Mouse (Mus musculus): ENCODE results near the gene S100a5. TPM values are rescaled to one million over a fixed set of nuclear protein-coding genes. Genes with fewer than 3 reads are reported as not detected.

S100a5 gene
- total and polyA plus RNA-seq, 3 experiments: not detected

GRCm38 (mm10) chr3:90586906-90587305 is 21.4 kb upstream of the S100a5 start:
- H3K9ac ChIP-seq (ENCODE audit: low read depth, low read length): no peak overlapping the region
- H3K79me2 ChIP-seq (replicated peaks; ENCODE audit: control insufficient read depth, insufficient read depth, low read length): no peaks in the 10 kb centered on the region
- no peaks in the 10 kb centered on the region for H3K27me3 ChIP-seq (ENCODE audit: control insufficient read depth, insufficient read depth, low read length)
- H3K4me1 ChIP-seq (ENCODE audit: control insufficient read depth, insufficient read depth, low read length): peaks cover 11% of the 10 kb centered on the region
- H3K4me3 ChIP-seq: no peak overlapping the region
- H3K36me3 ChIP-seq (ENCODE audit: control insufficient read depth, insufficient read depth, low read length): no peaks in the 10 kb centered on the region
- DNase-seq: peak; percentile 80 to 89
- peak overlapping the region; percentile 81 for H3K27ac ChIP-seq
- WGBS: 30% methylated on average over 10 of the region's 10 CpGs
- intact Hi-C loops (cut with DNase I): loop anchor here (5.0 kb wide), 2 partner anchors 65 to 95 kb away; partner anchors contain the start of genes S100a7a and Snapin
- TF ChIP-seq POLR2A (IDR thresholded peaks at IDR 0.05; ENCODE audit: insufficient read depth, low read depth, low read length) (no peak), CTCF (IDR thresholded peaks at IDR 0.05) (peak; percentile 10; the same call in 1 of the 2 replicates), EP300 (IDR thresholded peaks at IDR 0.05; ENCODE audit: insufficient read depth, low read depth, low read length) (0 out of 2 replicates have a peak, but pooled peaks have one; percentile 9)

- Histone ChIP-seq H3K79me2 (replicated peaks; ENCODE audit: control insufficient read depth, insufficient read depth, low read length) (no peaks in the 10 kb centered on the region), H3K4me1 (ENCODE audit: control insufficient read depth, insufficient read depth, low read length) (peaks cover 11% of the 10 kb centered on the region), H3K27ac (peak overlapping the region; percentile 81), H3K9ac (ENCODE audit: low read depth, low read length) (no peak overlapping the region), H3K36me3 (ENCODE audit: control insufficient read depth, insufficient read depth, low read length) (no peaks in the 10 kb centered on the region), H3K27me3 (ENCODE audit: control insufficient read depth, insufficient read depth, low read length) (no peaks in the 10 kb centered on the region), H3K4me3 (no peak overlapping the region)
- TF ChIP-seq CTCF (IDR thresholded peaks at IDR 0.05) (no peak), POLR2A (IDR thresholded peaks at IDR 0.05; ENCODE audit: insufficient read depth, low read depth, low read length) (no peak), EP300 (IDR thresholded peaks at IDR 0.05; ENCODE audit: insufficient read depth, low read depth, low read length) (no peak)
- DNase-seq: peak in 1 of 2 experiments; percentile 62
- 71% methylated on average over 14 of the region's 14 CpGs for WGBS
- intact Hi-C loops (cut with DNase I): loop anchor here (5.0 kb wide), 2 partner anchors 65 to 95 kb away; partner anchors contain the start of genes S100a7a and Snapin
These were observed 20.8 kb upstream of the S100a5 start for GRCm38 (mm10) chr3:90587361-90588101.

GRCm38 (mm10) chr3:90589390-90589789 is 18.9 kb upstream of the S100a5 start:
- no peak overlapping the region for H3K27ac ChIP-seq
- no peaks in the 10 kb centered on the region for H3K36me3 ChIP-seq (ENCODE audit: control insufficient read depth, insufficient read depth, low read length)
- DNase-seq: no peak
- intact Hi-C loops (cut with DNase I): loop anchor here (5.0 kb wide), 2 partner anchors 63 to 97 kb away; partner anchors contain the start of genes S100a7a and Snapin
- peaks cover 9% of the 10 kb centered on the region for H3K4me1 ChIP-seq (ENCODE audit: control insufficient read depth, insufficient read depth, low read length)
- H3K4me3 ChIP-seq: no peak overlapping the region
- no peaks in the 10 kb centered on the region for H3K27me3 ChIP-seq (ENCODE audit: control insufficient read depth, insufficient read depth, low read length)
- no peaks in the 10 kb centered on the region for H3K79me2 ChIP-seq (replicated peaks; ENCODE audit: control insufficient read depth, insufficient read depth, low read length)
- no peak overlapping the region for H3K9ac ChIP-seq (ENCODE audit: low read depth, low read length)
- TF ChIP-seq POLR2A (IDR thresholded peaks at IDR 0.05; ENCODE audit: insufficient read depth, low read depth, low read length) (no peak), CTCF (IDR thresholded peaks at IDR 0.05) (no peak), EP300 (IDR thresholded peaks at IDR 0.05; ENCODE audit: insufficient read depth, low read depth, low read length) (no peak)
- WGBS: 50% methylated on average over 6 of the region's 6 CpGs

GRCm38 (mm10) chr3:90589947-90590346 is 18.4 kb upstream of the S100a5 start, which contains the start of gene S100a2:
Gene S100a2, plus strand, starts transcription at chr3:90590247.
- intact Hi-C loops (cut with DNase I): loop anchor here (5.0 kb wide), 2 partner anchors 62 to 98 kb away; partner anchors contain the start of genes S100a7a and Snapin
- H3K36me3 ChIP-seq (ENCODE audit: control insufficient read depth, insufficient read depth, low read length): no peaks in the 10 kb centered on the region
- H3K27me3 ChIP-seq (ENCODE audit: control insufficient read depth, insufficient read depth, low read length): no peaks in the 10 kb centered on the region
- 91% methylated on average over 8 of the region's 8 CpGs for WGBS
- TF ChIP-seq CTCF (IDR thresholded peaks at IDR 0.05): no peak
- TF ChIP-seq EP300 (IDR thresholded peaks at IDR 0.05; ENCODE audit: insufficient read depth, low read depth, low read length): no peak
- no peak for TF ChIP-seq POLR2A (IDR thresholded peaks at IDR 0.05; ENCODE audit: insufficient read depth, low read depth, low read length)
- H3K4me3 ChIP-seq: no peak within 1 kb of the TSS
- H3K79me2 ChIP-seq (replicated peaks; ENCODE audit: control insufficient read depth, insufficient read depth, low read length): no peaks in the 10 kb centered on the region
- peaks cover 9% of the 10 kb centered on the region for H3K4me1 ChIP-seq (ENCODE audit: control insufficient read depth, insufficient read depth, low read length)
- H3K9ac ChIP-seq (ENCODE audit: low read depth, low read length): no peak within 1 kb of the TSS
- DNase-seq: no peak
- H3K27ac ChIP-seq: no peak within 1 kb of the TSS

- Histone ChIP-seq H3K36me3 (ENCODE audit: control insufficient read depth, insufficient read depth, low read length) (no peaks in the 10 kb centered on the region), H3K4me3 (no peak overlapping the region), H3K9ac (ENCODE audit: low read depth, low read length) (no peak overlapping the region), H3K27me3 (ENCODE audit: control insufficient read depth, insufficient read depth, low read length) (no peaks in the 10 kb centered on the region), H3K4me1 (ENCODE audit: control insufficient read depth, insufficient read depth, low read length) (peaks cover 4% of the 10 kb centered on the region; the same call in 1 of the 2 replicates), H3K79me2 (replicated peaks; ENCODE audit: control insufficient read depth, insufficient read depth, low read length) (no peaks in the 10 kb centered on the region), H3K27ac (no peak overlapping the region)
- TF ChIP-seq POLR2A (IDR thresholded peaks at IDR 0.05; ENCODE audit: insufficient read depth, low read depth, low read length) (no peak), CTCF (IDR thresholded peaks at IDR 0.05) (no peak), EP300 (IDR thresholded peaks at IDR 0.05; ENCODE audit: insufficient read depth, low read depth, low read length) (no peak)
- intact Hi-C loops (cut with DNase I): no loop called here
- WGBS: 81% methylated on average over 1 of the region's 1 CpGs
- DNase-seq: no peak
These were observed 13.9 kb upstream of the S100a5 start for GRCm38 (mm10) chr3:90594466-90594865.

- Histone ChIP-seq H3K4me3 (no peak overlapping the region), H3K9ac (ENCODE audit: low read depth, low read length) (no peak overlapping the region), H3K27ac (no peak overlapping the region), H3K79me2 (replicated peaks; ENCODE audit: control insufficient read depth, insufficient read depth, low read length) (no peaks in the 10 kb centered on the region), H3K4me1 (ENCODE audit: control insufficient read depth, insufficient read depth, low read length) (peaks cover 7% of the 10 kb centered on the region), H3K27me3 (ENCODE audit: control insufficient read depth, insufficient read depth, low read length) (no peaks in the 10 kb centered on the region), H3K36me3 (ENCODE audit: control insufficient read depth, insufficient read depth, low read length) (no peaks in the 10 kb centered on the region)
- intact Hi-C loops (cut with DNase I): no loop called here
- TF ChIP-seq CTCF (IDR thresholded peaks at IDR 0.05) (no peak), POLR2A (IDR thresholded peaks at IDR 0.05; ENCODE audit: insufficient read depth, low read depth, low read length) (no peak), EP300 (IDR thresholded peaks at IDR 0.05; ENCODE audit: insufficient read depth, low read depth, low read length) (no peak)
- DNase-seq: no peak
- WGBS: 76% methylated on average over 5 of the region's 5 CpGs
These were observed 12.8 kb upstream of the S100a5 start for GRCm38 (mm10) chr3:90595556-90595955.
